Mouse (Mus musculus) regulatory T cell (primary cell): Measurements from ENCODE around the gene Tbc1d10a.

ENCODE experiments used
- in situ Hi-C: fragments of 300-600 bp; cut with MboI, MseI; formaldehyde crosslinking; loops from one replicate; pipeline ENCODE4 v1.15.1; 2025; ENCODE audit warnings: high pct_unique_total_duplicates

The Tbc1d10a gene

GRCm38 (mm10) chr11:4215061-4215460 lies 28.5 kb downstream of the Tbc1d10a start:
- in situ Hi-C loops = no loop called here

GRCm38 (mm10) chr11:4216248-4217000 lies 29.8 kb downstream of the Tbc1d10a start:
- in situ Hi-C loops = no loop called here

GRCm38 (mm10) chr11:4217914-4218629 lies 31.5 kb downstream of the Tbc1d10a start, which contains the start of gene Castor1:
Gene Castor1 (plus strand): TSS chr11:4218225.
- in situ Hi-C loops = no loop called here

GRCm38 (mm10) chr11:4218637-4219036 lies 32.0 kb downstream of the Tbc1d10a start:
- in situ Hi-C loops = no loop called here

GRCm38 (mm10) chr11:4219317-4219751 lies 32.7 kb downstream of the Tbc1d10a start:
- in situ Hi-C loops = no loop called here

GRCm38 (mm10) chr11:4219908-4220307 lies 33.3 kb downstream of the Tbc1d10a start:
- in situ Hi-C loops = loop anchor here (5.0 kb wide), 1 partner anchor 37 kb away; the partner anchor contains the start of gene Lif

- in situ Hi-C loops = loop anchor here (5.0 kb wide), 1 partner anchor 37 kb away; the partner anchor contains the start of gene Lif
Observed at GRCm38 (mm10) chr11:4220443-4221400, 34.1 kb downstream of the Tbc1d10a start.

- in situ Hi-C loops = loop anchor here (5.0 kb wide), 1 partner anchor 35 kb away; the partner anchor contains the start of gene Lif
Observed at GRCm38 (mm10) chr11:4222046-4222950, 35.7 kb downstream of the Tbc1d10a start.

GRCm38 (mm10) chr11:4223393-4224188 lies 37.0 kb downstream of the Tbc1d10a start:
- in situ Hi-C loops = loop anchor here (5.0 kb wide), 1 partner anchor 34 kb away; the partner anchor contains the start of gene Lif

GRCm38 (mm10) chr11:4224223-4224622 lies 37.6 kb downstream of the Tbc1d10a start:
- in situ Hi-C loops = loop anchor here (5.0 kb wide), 1 partner anchor 33 kb away; the partner anchor contains the start of gene Lif

- in situ Hi-C loops = no loop called here
Observed at GRCm38 (mm10) chr11:4226569-4227325, 40.2 kb downstream of the Tbc1d10a start.

- in situ Hi-C loops = no loop called here
Observed at GRCm38 (mm10) chr11:4228463-4228862, 41.9 kb downstream of the Tbc1d10a start.

- in situ Hi-C loops = no loop called here
Observed at GRCm38 (mm10) chr11:4229841-4230240, 43.3 kb downstream of the Tbc1d10a start.

- in situ Hi-C loops = no loop called here
Observed at GRCm38 (mm10) chr11:4231435-4231834, 44.8 kb downstream of the Tbc1d10a start.

GRCm38 (mm10) chr11:4232644-4233043 lies 46.1 kb downstream of the Tbc1d10a start:
- in situ Hi-C loops = no loop called here

GRCm38 (mm10) chr11:4235052-4235655 lies 48.6 kb downstream of the Tbc1d10a start:
- in situ Hi-C loops = no loop called here

GRCm38 (mm10) chr11:4235665-4236545 lies 49.3 kb downstream of the Tbc1d10a start, which contains the start of gene Osm:
Gene Osm (plus strand): TSS chr11:4236420.
- in situ Hi-C loops = no loop called here
